Mouse (Mus musculus) layer of hippocampus, adult 11-12 months (tissue): Measurements from ENCODE around the gene Ormdl3.

Experiments used
- DNase-seq: peaks from one replicate; pipeline ENCODE4 v3.0.0; 2022; ENCODE audit warnings: low spot score

Gene Ormdl3

DNA sequence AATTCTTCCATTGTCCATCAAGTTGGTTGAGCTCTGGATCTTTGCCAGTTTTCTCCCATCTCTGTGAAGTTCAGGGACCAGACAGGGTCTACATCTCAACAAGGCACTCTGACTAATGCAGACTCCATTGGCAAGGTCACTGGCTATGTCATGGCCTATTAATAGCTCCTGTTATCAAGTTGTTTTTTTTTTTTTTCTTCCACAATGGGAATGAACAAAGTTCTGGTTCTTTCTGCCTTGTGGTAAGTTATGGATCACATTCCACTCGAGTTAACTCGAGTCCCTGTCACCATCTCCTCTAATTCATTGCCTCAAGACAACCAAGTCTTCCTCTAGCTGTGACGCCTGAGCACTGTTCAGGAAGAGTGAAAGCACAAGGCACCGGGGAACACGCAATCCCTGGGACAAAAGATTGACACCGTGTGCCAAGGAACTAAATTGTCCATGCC, 1.7 kb upstream of the Ormdl3 start:
- no peak for DNase-seq

DNA sequence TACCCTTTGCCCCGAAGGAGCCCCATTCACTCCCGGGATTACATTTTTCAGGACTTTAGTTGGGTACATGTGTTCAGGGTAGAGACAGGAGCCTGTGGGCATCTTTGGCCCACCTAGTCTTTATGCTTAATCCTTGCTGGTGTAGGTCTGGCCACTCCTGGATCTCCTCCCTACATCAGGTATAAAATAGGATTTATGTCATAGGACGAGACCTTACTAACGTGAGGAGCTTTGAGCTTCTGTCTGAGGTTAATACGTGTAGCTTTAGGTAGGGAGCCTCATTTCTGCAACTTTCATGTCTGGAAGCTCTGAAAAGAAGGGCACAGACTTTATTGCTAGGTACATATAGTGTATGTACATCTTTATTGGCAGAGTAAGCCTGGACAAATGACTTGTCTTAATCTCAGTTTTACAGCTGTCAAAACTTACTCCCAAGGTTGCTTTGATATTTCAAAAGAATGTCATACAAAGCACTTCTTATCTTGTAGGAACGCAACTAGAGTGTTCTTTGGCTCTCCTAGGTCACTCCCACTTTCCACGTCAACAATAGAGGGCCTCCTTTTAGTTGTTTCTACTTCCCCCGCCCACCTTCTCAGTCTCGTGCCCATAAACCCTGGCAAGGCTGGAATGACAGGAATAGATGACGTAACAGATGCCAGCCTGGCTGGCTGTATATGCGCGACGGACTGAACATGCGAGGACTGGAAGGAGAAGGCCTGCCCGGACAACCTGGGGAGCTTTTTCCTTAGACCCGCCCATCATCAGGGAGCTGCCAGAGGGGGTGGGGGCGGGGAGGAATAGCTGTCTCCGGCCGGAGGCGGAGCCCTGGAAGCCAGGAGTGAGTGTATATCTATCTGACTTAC, 747 bp upstream of the Ormdl3 start:
- peak; percentile 53 for DNase-seq

DNA sequence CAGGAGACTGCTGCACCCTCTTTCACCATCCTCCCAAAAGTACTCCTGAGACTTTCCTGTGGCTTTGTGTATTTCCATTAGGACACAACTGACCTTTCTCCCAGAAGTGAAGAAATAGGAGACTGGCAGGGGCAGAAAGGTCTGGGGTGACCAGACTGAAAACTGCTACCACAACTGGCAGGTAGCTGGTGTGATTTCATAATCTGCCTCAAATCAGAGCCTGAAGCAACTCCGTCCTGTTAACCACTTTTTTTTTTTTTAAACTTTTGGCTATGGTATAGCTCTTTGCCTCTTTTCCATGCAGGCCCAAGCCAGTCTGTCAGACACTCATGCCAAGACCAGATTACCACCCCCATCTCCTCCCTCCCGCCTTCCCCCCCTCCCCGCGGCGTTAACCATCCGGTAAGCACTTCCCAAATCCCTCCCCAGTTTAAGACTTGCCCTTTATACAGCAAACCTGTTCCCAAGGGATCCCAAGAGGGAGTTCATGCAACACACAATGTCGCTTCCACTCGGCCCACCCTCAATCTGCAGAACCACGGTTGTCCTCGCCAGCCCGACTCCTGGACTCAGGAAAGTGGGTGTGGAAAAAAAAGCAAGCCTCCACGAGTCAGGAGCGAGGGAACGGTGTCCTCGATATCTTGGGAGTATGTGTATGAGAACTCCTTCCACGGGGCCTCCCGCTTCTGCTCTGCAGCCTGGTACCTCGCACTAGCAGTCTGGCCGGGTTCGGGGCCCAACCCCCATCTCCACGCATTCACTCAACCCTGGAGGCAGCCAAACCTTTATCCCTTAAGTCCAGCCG, 879 bp downstream of the Ormdl3 start:
- DNase-seq = peak; percentile 32

DNA sequence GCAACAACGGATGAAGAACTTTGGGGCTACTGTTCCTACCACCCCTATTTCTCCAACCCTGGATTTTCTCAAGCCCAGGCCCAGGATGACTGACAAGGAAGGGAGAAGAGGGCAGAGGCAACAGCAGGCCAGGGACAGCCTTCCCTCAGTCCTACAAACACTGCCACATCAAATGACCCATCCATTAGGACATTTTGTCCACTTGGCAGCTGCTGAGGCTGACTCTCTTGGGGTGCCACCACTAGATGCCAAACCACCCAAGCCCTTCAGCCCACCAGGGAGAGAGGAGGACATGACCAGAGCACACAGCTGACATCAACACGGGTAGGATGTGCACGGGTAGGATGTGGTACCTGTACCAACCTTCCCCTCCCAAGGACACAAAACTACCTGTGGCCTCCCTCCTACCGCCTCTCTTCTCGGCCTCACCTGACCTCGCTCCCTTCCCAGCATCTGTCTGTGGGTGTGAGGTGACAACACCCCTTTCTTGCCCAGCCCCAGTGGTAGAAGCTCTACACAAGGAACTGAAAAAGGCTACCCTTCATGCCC, 2.5 kb downstream of the Ormdl3 start:
- no peak for DNase-seq

DNA sequence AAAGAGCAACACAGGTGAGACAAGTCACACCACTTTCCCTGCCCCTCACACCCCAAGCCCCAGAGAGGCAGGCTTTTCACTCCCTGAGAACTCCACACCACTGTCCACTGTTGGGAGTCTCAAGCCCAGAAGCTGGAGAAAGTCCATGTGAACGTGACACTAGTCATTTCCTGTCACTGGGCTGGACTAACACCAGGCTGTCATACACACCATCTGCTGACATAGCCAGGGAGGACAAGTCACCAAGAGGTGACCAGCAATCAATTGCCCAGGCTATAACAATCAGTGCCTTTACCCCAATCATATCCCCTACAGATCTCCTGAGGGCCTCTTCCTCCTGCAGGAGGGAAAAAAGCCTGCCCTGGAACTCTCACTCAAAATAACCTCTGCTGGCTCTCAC, 3.0 kb downstream of the Ormdl3 start:
- DNase-seq = no peak

DNA sequence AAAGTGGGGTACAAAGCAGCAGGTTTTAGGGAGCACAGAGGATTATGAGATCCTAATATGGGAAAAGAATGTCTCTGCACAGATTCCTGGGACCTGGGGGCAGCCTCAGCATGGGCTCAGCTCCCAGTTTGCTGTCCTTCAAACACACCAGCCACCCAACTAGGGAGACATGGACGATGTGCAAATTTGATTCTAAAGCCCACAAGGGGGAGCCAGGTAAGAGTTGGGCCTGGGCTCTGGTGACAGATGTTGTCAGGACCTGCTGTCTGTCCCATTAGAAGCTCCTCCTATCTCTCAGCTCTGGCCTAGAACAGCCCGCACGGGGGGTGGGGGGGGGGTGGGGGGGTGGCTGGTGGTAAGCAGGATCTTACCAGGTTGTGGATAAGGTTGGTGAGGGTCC, 3.6 kb downstream of the Ormdl3 start:
- no peak for DNase-seq

DNA sequence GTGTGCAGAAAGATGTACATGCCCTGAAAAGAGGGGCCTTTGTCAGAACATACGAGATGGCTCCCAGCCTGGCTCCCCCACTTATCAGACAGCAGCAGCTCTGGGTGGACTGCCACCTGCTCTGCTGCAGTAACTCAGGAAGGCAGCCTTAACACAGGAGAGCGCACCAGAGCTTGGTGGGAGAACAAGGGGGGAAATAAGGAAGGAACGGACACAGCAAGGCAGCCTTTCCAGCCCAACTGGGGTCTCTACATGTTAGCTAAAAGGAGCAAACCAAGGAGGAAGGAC, 4.0 kb downstream of the Ormdl3 start:
- no peak for DNase-seq

DNA sequence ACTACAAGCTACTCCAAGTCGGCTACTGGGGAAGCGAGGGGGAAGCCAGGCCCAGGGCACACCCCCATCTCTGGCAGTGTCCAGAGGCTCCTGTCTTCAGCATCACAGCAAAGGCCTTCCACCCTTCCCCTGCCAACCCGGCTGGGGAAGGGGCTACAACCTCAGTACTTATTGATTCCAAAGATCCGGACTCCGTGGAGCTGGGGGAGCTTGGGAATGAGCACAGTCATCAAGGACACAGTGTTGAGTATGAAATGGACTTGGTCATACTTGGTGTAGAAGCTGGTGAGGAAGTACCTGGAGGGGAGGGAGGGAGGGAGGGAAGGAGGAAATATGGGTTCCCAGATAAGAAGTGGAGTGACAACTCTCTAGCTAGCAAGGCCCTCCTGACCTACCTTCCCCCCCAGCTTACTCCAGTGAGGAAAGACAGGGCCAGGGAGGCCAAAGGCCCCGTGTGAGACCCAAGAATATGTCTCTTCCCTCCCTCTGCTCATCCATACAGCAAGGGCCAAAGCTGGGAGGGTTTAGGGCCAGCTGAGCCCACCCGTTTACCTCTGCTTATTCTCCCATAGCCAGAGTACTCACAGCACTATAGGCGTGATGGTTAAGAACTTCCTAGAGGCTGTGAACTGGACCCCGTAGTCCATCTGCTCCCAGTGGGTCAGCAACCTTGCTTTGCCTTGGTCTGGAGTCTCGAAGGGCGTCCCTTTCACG, 4.5 kb downstream of the Ormdl3 start:
- DNase-seq = no peak

DNA sequence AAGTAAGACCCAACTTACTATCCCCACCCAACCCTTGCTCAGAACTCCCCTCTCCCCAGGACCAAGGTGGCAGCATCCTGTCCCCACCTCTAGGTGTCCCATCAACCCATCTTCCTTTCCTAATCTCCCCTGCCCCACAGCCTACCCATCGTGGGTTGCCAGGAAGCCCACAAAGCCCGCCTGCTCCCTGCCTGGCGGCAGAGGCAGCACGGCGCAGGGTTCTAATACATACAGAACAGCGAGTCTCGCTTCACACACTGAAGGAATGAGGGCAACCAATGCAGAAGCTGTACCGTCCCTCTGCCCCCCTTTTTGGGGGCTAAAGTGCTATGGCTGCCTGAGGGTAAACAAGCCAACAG, 5.2 kb downstream of the Ormdl3 start:
- DNase-seq = no peak

DNA sequence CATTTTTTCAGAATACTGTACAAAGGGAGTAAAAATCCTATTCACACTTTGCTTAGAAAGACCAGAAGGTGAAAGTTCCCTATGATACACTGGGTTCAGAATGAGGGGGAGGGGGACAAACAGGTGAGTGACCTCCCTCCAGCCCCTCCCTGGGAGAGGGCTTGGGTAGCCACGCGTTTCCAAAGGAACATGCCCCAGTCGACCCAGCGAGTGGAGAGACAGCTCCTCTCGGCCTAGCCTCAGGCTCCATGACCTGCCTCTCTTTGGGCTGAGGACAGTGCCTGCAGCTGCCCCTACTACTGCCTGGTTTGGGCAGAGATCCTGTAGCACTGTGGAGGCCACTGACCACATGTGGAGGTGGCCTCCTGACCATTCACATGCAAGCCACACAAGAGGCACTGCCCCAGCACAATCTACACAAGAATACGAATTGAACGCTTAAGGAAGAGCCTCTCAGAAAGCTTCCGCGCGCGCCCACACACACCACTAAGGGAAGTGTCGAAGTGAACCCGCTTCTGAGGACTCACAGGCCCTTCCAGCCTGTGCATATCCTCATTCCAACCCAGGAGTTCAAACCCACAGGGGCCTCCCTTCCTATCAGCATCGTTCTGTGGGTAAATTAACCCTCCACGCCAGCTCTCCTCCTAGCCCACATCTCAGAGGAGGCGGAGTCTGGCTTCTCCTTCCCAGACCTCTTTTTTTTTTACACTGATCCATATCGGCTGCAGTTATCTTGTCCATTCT, 5.7 kb downstream of the Ormdl3 start:
- DNase-seq = no peak

DNA sequence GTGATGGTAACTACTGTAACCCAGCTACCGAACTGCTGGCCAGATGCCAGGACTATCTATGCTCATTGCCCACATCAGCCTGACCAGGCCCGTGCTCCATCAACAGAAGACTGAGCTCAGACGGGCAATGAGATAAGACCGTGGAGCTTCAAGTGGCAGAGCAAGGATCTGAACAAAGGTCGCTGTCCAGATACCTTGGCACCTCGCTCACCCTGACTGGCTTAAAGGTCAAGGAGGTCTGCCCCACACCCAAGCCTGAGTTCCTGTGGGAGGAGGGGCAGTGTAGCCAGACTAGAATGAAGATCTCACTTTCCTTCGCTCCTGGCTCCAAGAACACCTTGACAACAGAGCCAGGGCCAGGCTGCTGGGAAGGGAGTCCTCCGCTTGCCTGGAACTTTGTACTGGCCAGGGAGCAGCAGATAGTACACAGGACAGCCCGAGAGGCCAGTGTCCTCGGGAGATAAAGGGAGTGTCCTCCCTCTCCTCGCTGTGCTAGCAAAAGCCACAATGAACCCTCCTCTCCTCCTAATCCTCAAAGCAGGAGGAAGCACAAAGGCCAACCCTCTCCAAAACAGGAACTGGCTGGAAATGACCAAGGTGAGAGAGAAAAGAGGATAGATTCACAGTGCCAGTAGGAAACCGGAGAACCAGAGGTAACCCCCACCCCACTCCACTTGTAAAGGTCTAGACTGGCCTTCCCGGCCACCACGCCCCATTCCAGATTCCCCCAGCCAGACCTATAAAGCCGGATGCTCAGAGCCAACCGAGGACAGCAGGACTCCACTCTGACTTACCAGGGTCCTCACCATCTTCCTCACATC, 6.7 kb downstream of the Ormdl3 start:
- DNase-seq = no peak

DNA sequence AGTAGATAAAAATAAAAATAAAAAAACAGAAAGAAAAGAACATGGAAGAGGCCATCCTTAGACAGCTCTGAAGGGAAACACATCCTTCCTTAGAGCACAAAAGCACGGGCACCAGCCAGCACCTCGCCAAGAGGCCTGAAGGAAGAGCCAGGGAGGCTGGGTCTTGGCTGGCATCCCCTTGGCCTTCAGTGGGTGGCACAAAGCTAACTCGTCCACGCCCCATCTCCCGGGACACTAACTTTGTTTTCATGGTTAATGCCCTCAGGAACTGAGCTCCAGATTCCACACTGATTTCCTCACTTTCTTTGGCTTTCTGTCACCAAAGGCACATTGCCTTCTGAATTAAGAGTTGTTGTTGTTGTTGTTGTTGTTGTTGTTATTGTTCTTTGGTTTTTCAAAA, 9.4 kb downstream of the Ormdl3 start:
- no peak for DNase-seq

DNA sequence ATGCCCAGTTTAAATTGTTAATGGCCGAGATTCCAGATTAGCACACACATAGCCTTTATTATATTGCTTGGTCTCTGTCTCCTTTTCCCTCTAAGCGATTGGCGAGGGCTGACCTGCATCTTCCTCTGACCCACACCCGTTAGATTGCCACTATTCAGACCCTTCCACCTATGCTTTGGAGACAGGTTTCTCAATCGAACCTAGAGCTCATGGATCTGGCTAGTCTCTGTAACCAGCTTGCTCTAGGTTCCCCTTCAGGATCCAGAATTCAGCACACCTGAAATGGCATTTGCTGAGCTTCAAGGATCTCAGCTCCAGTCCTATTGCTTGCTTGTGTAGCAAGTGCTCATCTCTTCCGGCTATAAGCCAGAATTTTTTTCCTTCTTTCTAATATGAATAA, 17.7 kb downstream of the Ormdl3 start:
- no peak for DNase-seq

DNA sequence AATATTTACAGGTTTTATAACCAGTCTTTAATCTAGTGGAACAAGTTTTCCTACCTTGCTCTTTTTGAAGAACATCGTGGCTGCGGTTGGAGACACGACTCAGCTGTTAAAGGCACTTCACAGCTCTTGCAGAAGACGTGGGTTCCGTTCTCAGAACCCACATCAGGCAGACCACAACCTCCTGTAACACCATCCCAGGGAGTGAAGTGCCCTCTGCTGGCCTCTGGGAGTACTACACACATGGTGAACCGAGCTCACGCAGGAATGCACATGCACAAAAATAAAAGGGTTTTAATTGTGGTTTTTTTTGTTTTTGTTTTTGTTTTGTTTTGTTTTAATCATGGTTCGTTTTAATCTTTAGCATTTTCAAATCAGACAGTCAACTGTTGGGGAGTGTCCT, 18.8 kb downstream of the Ormdl3 start:
- DNase-seq = no peak

DNA sequence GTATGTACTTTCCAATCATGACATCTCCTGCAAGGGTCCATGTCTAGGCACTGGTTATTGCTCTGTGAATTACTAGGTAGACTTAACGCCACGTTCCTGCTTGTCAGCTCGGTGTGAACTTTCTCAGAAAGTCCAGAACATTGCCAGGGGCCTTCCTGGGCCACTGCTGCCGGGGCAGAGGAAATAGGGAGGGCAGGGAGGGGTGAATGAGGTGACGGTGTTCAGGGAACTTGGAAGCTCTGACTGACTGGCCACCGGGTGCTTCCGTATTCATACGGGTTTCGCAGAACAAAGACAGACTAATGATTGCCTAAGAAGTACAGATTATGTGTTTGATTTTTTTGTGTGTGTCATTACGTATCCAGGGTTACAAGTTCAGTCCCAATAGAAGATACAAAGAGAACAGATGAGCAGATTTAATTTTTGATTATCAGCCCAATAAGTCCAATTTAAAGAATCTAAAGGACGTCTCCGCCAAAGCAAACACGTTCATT, 23.2 kb downstream of the Ormdl3 start:
- DNase-seq = no peak

DNA sequence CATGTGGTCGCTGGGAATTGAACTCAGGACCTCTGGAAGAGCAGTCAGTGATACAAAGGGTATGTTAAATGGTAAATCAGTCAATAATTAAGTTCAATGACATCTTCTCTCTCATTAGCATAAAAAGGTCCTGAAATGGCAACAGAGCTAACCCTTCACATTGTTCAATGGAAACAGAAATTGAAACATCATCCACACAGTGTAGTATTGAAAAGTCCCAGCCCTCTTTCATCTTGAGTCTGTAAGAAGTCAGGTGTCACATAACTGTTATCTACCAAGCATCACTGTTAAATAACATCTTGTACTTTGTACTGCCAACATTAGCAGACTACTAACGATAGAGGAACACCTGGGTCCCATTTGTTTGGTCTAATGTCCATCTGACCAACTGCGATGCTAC, 24.1 kb downstream of the Ormdl3 start:
- no peak for DNase-seq

DNA sequence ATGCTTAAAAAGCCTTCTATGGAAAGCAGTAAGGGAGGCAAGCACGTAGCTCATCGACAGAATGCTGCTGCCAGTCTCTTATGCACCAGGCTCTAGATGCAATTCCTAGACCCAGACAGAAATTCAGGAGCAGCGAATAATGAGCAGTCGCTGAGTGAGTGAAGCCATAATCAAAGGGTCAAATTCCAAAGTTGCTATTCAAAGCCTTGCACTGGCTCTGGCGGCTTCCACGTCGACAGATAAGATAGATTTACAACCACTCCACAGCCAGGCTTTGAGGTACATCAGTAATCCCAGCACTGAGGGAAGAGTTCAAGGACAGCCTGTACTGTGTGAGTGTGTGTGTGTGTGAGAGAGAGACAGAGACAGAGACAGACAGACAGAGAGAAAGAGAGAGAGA, 26.2 kb downstream of the Ormdl3 start:
- no peak for DNase-seq

DNA sequence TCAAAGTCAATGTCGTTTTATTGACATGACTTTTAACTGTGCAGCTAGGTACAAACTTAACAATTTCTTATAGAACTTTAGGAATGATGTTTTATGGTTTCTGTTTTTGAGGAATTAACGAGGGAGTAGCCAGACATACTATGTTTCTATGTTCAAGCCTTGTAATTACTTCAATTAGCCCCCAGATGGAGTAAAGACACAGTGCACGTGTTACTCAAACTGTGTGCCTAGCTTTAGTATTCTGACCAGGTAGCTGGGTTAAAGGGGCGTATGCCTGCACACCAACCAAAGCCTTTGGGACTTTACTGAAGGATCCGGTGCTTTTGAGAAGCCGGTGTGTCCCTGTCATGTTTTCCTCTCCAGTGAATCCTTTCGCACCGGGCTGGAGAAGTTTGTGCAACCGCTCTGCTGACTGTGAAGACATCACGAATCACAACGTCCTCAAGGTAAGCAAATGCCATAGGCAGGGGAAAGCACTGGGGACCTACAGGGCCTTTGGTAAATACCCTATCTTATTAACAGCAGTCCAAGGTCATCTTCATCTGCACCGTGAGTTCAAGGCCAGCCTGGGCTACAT, 32.0 kb downstream of the Ormdl3 start:
- no peak for DNase-seq

DNA sequence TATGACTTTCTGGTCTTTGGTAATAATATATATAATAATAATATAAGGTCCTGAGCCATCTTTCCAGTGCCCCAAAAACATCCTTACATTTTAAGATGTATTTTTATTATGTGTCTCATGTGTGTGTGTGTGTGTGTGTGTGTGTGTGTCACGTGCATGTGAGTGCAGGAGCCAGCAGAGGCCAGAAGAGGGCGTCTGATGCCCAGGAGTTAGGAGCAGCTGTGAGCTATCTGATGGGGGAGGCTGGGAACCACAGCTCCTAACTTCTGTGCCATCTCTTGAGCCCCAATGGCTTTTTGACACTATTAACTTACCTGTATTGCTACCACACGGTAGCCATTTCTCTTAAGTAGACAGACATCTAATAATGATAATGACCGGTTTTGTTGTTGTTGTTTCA, 33.2 kb downstream of the Ormdl3 start:
- no peak for DNase-seq

DNA sequence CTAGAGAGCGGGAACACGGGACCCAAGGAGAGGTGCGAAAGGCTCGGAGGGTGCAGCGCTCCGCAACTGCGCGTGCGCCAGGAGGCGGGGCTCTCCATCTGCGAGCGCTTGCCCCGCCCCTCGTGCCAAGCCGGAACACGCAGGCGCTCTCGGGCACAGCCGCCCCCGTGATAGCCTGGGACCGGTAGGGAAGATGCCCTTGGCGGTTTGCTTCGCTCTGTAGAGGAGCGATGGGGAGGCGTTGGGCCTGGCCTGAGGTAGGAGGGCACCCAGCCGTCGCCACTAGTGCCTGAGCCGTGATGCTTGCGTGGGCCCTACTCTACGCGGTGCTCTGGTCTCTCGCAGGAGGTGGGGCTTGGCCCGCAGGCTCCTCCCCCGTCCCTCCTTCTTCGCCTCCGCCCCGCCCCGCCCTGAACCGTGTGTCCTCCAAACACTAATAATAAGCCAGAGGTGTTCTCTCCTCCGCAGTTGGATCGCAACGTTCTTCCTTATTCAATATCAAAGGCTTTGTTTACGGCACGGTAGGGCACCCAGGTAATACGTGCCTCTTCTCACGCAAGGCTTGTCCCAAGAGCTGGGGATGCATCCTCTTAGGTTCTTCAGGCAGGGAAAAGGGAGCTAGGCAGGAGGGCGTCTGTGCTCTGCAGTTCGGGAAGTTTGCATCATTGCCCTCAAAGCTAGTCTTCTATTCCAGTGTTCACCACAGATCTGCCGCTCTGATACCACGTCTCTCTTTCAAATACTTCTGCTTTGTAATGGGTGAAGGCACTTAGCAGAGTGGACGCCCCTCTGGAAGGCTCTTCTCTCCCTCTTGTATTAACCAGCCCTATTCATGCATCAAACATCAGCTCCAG, 36.0 kb downstream of the Ormdl3 start, which contains the start of gene Zpbp2:
Gene Zpbp2 (plus strand): TSS at position 123 of the 854 bp plus-strand sequence.
- peak; percentile 91 for DNase-seq
